Mouse (Mus musculus) small intestine, adult 2 months (tissue): ENCODE measurements around the gene Rere. TPM values are rescaled to one million over a fixed set of nuclear protein-coding genes. Genes with fewer than 3 reads are reported as not detected.

Experiments used
- H3K27ac ChIP-seq: fragments of 200-500 bp; 2 replicates; pipeline ENCODE4 v1.5.1; 2012; ENCODE audit warnings: low read depth, low read length, control low read depth, inconsistent platforms; ENCODE audit not compliant: insufficient read depth
- H3K27me3 ChIP-seq: fragments of 200-500 bp; 2 replicates; pipeline ENCODE4 v1.6.1; 2012; ENCODE audit warnings: mild to moderate bottlenecking, moderate library complexity, low read length, inconsistent platforms; ENCODE audit not compliant: control insufficient read depth, insufficient read depth
- H3K36me3 ChIP-seq: fragments of 200-500 bp; 2 replicates; pipeline ENCODE4 v1.6.1; 2012; ENCODE audit warnings: mild to moderate bottlenecking, low read length, control low read depth, inconsistent platforms; ENCODE audit not compliant: control insufficient read depth, insufficient read depth
- H3K4me1 ChIP-seq: fragments of 200-500 bp; 2 replicates; pipeline ENCODE4 v1.6.1; 2012; ENCODE audit warnings: low read length, inconsistent platforms, mixed read lengths; ENCODE audit not compliant: control insufficient read depth, insufficient read depth, insufficient read length
- H3K4me3 ChIP-seq: fragments of 200-500 bp; 2 replicates; pipeline ENCODE4 v1.5.1; 2012; ENCODE audit warnings: low read depth, mild to moderate bottlenecking, control low read depth, inconsistent platforms, low read length, moderate library complexity
- CTCF ChIP-seq: fragments of 200-500 bp; IDR thresholded peaks from 2 replicates; pipeline ENCODE4 v1.5.1; 2012; ENCODE audit warnings: low read depth, mild to moderate bottlenecking, control low read depth, inconsistent platforms, low read length, moderate library complexity, mixed read lengths; ENCODE audit not compliant: insufficient replicate concordance, insufficient read length; ENCODE audit errors: extremely low read depth
- POLR2A ChIP-seq: fragments of 200-500 bp; IDR thresholded peaks from 2 replicates; pipeline ENCODE4 v1.6.1; 2012; ENCODE audit warnings: low read depth, mild to moderate bottlenecking, control low read depth, inconsistent platforms, low read length, moderate library complexity
- WGBS: fragments of 180-500 bp; shearing (Covaris S2); methylation state at CpG from one replicate; pipeline ENCODE4 v1.1.7; 2018; 5-methylcytosine and 5-hydroxymethylcytosine counted together
- polyA plus RNA-seq: library from polyadenylated mRNA; depleted of rRNA; stranded (reverse); fragments of >200 nt; gene quantifications from 2 replicates; pipeline ENCODE4 v1.2.3, GENCODE M21; 2012

The Rere gene
- polyA plus RNA-seq, 1 experiment, result 72.8 TPM

DNA sequence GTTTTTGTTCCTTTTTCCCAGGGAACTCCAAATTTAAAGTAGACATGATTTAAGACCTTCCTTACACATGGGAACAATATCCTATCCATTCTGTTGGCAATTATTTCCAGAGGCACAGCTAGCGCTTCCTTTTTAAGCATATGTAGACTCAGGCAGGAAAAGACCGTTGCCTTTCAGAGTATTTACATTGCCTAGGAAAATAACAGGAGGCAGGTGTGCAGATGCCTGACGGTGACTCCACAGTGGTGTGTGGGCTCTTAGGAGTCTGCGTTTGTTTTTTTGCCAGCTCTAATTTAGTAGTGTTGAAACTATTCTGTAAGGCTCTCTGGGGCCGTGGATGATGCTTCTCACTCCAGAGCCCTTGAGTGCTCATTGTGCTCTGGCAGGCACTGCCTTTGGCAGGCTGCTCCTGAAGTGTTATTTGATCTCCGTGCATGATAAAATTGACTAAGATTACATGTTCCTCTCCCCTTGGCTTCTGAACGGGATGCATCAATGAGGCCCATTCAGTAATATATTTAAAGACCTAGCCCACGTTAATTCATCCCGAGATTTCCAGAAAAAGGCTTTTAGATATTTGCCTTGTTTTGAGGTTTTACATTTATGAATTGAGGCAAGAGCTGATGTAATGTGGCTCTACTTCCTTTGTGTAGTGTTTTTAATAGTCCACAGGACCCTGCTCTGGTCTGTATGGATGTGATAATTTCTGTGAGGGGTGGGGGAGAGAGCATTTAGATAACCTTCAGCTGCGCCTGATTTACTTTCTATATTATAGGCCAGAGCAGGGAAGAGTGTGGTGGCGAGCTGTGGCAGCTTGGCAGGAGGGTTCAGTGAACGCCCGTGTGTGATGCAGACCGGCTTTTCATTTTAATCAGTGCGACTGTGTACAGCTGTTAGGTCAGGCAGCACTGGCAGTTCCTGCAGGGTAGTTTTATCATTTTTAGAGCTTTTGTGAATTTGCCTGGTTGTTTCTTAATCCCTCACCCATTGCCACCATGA lies 92.0 kb downstream of the Rere start:
- Histone ChIP-seq H3K4me1 (peaks cover 17% of the 10 kb centered on the region), H3K27ac (no peak overlapping the region), H3K36me3 (no peaks in the 10 kb centered on the region), H3K4me3 (no peak overlapping the region), H3K27me3 (no peaks in the 10 kb centered on the region)
- WGBS, result 19% methylated on average over 15 of the region's 15 CpGs
- TF ChIP-seq POLR2A, result no peak
- TF ChIP-seq CTCF, result no peak

DNA sequence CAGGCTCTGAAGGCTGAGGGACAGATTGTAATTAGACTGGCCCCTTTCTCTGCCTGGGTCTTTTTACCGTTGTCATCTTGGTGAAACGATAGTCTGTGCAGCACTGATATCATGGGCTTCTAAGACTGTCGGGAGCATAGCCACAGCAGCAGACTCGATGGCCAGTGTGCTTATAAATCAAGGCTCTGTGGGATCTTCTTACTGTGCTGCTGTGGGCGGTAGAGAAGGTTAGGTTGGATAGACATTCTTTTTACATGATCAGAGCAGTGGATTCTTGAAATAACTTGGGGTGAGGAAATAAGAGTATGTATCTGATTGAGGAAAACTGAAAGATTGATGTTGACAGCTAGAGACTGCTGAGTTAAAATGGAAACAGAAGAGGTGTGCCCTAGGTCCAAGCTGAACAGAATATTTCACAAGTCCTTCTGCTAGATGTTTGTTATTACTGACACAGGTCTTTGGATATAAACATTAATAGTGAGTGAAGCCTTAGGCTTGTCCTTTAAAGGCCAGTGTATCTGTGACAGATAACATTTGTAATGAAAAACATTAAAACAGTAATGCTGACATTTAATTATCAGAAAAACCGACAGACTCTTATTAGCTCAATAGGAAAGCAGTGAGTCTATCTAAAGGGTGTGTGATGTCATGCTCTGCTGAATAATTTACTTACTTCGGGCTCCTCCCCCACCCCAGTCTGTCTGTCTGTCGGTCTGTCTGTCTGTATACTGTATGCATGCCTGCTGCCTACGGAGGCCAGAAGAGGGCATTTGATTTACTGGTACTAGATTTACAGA lies 93.4 kb downstream of the Rere start:
- H3K36me3 ChIP-seq, result no peaks in the 10 kb centered on the region
- H3K27me3 ChIP-seq, result no peaks in the 10 kb centered on the region
- peak overlapping the region; percentile 31; the same call in 1 of the 2 replicates for H3K27ac ChIP-seq
- peaks cover 22% of the 10 kb centered on the region for H3K4me1 ChIP-seq
- no peak overlapping the region for H3K4me3 ChIP-seq
- WGBS, result 38% methylated on average over 9 of the region's 9 CpGs
- TF ChIP-seq CTCF (no peak), POLR2A (no peak)

DNA sequence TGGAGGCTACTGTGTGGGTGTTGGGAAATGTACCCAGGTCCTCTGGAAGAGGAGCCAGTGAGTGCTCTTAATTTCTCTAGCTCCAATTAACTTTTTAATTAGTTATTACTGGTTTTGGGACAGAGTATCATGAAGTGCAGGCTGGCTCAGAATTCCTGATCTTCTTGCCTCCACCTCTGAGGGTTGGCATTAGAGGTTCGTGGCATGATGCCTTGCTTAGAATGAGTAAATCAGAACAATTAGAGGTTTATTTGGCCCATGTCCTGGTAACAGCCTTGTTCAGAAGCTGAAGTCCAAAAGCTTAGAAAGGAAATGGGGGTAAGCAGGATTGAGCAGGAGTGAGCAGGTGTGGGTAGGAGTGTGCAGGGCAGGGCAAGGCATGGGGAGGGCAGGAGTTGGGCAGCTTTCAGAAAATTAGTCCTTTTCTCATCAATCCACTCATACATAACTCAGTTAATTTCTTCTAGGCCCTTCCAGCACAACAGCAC lies 94.0 kb downstream of the Rere start:
- H3K36me3 ChIP-seq, result no peaks in the 10 kb centered on the region
- H3K27ac ChIP-seq, result no peak overlapping the region
- peaks cover 23% of the 10 kb centered on the region for H3K4me1 ChIP-seq
- 22% methylated on average over 1 of the region's 1 CpGs for WGBS
- H3K4me3 ChIP-seq, result no peak overlapping the region
- TF ChIP-seq POLR2A (no peak), CTCF (no peak)
- no peaks in the 10 kb centered on the region for H3K27me3 ChIP-seq

DNA sequence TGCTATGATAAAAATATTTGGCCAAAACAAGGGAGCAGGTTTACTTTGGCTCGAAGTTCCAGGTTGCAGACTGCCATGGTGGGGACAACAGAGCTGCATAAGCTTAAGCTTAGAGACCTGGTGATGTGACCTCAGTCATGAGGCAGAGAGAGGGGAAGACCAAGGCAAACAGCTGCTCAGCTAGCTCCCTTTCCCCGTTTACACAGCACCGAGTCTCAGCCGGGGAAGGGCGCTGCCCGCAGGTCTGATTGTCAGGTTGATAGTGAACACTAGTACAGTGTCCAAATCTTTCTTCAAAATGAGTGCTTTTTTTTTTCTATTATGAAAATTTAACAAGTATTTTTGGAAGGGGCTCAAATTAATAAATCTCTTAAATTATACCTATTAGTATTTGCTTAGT lies 97.9 kb downstream of the Rere start:
- Histone ChIP-seq H3K27ac (no peak overlapping the region), H3K4me1 (peaks cover 17% of the 10 kb centered on the region), H3K36me3 (no peaks in the 10 kb centered on the region), H3K4me3 (no peak overlapping the region), H3K27me3 (no peaks in the 10 kb centered on the region)
- TF ChIP-seq POLR2A (no peak), CTCF (no peak)
- 46% methylated on average over 6 of the region's 6 CpGs for WGBS

DNA sequence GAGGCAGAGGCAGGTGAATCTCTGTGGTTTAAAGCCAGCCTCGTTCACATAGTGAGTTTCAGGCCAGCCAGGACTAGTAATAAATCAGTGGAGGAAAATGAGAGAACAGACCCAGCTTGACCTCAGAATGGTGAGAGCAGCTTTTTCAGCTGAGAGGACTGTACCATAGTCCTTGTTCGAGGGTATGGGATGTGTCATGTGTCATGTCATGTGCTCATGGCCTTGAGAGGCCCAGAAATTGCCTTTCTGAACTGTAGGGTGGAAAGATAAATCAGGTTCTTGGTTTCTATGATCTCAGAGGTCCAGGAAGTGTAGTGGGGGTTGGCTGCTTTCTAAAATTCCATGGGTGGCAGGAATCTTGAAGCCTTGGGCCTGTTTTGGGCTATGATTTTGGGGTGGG lies 98.3 kb downstream of the Rere start:
- H3K36me3 ChIP-seq, result no peaks in the 10 kb centered on the region
- H3K4me3 ChIP-seq, result no peak overlapping the region
- H3K27me3 ChIP-seq, result no peaks in the 10 kb centered on the region
- TF ChIP-seq POLR2A (no peak), CTCF (no peak)
- peaks cover 17% of the 10 kb centered on the region for H3K4me1 ChIP-seq
- 48% methylated on average over 2 of the region's 2 CpGs for WGBS
- H3K27ac ChIP-seq, result no peak overlapping the region

DNA sequence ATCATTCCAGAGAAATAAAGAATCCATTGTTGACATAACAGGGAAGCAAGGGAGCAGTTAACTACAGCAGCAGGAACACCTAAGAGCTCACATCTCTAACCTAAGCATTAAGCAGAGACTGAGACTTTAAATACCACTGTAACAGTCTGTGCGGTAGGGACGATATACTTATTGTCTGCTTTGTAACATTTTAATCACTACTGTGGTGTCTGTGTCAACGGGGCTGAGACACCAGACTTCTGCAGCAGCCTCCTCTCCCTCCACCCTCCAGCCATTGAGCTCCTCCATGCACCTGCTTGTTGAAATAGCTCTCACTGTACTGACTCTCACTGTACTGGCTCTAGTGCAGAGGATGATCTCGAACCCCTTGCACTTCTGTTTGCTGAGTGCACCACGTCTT lies 98.8 kb downstream of the Rere start:
- Histone ChIP-seq H3K36me3 (no peaks in the 10 kb centered on the region), H3K27ac (no peak overlapping the region)

More for the DNA sequence above, 98.8 kb downstream of the Rere start:
- 62% methylated on average over 5 of the region's 5 CpGs for whole genome bisulfite sequencing
- H3K4me3 ChIP-seq, result no peak overlapping the region
- H3K27me3 ChIP-seq, result no peaks in the 10 kb centered on the region
- peaks cover 15% of the 10 kb centered on the region for H3K4me1 ChIP-seq
- TF ChIP-seq CTCF (no peak), POLR2A (no peak)
